ENCODE assay signal across 25 mouse cellular contexts in the genomic region with DNA sequence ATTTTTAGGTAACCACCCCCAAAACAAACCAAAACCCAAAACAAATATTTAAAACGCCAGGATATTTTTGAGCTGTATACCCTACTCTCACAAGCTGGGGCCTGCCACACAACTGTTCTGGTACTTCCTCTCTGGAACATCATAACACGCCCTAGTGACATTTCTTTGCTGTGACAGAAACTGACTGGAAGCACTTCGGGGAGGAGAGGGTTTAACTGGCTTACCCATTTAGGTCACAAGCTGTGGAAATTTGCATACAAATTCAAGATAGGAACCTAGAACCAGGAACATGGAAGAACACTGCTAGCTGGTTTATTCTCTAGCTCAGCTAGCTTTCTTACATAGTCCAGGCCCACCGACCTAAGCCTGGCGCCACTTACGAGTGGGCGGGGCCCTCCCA.
DNase-seq lines count a peak whose midpoint lies in the region; TF ChIP-seq lines count a peak whose summit lies in the region.
"Had no signal": no experiment of that assay in that cellular context is flagged by ENCODE, and none has a peak within 500 bp of the region (broad histone marks: within the 10 kb centered on the region; RNA-seq: fewer than 3 reads in every experiment).

No protein-coding gene starts in this region.

- no peak for TF ChIP-seq CTCF in MEL (IDR thresholded peaks at IDR 0.05 in 2 of 3, conservative IDR thresholded peaks at IDR 0.05 in 1 of 3; ENCODE audit: control insufficient read depth in 1 of 3, insufficient read depth in 1 of 3, low read depth in 2 of 3, low read length in 3 of 3, poor library complexity in 1 of 3, severe bottlenecking in 1 of 3)

- TF ChIP-seq POLR2A in MEL (IDR thresholded peaks at IDR 0.05; ENCODE audit: control insufficient read depth in 1 of 2, insufficient read depth in 1 of 2, low read depth in 1 of 2, low read length in 2 of 2, poor library complexity in 1 of 2): no peak

- peaks cover 0 to 14% of the 10 kb centered on the region in 2 experiments; a peak in 2 of 4 replicates for H3K36me3 ChIP-seq in MEL (ENCODE audit: control insufficient read depth in 1 of 2, insufficient read depth in 2 of 2, low read length in 2 of 2)
- no peaks in the 10 kb centered on the region for H3K36me3 ChIP-seq in splenic B cell, adult 2 months (ENCODE audit: control insufficient read depth, insufficient read depth, low read length, poor library complexity, severe bottlenecking)
- peaks cover 75% of the 10 kb centered on the region for H3K36me3 ChIP-seq in hindbrain, embryonic 10.5 days
- H3K36me3 ChIP-seq: heart, embryonic 10.5 days had no signal

- H3K4me1 ChIP-seq in MEL (ENCODE audit: control insufficient read depth in 1 of 2, insufficient read depth in 2 of 2, low read length in 2 of 2): peaks cover 8 to 12% of the 10 kb centered on the region in 2 experiments
- H3K4me1 ChIP-seq in hindbrain, embryonic 10.5 days (replicated peaks): no peaks in the 10 kb centered on the region
- H3K4me1 ChIP-seq: embryonic facial prominence, embryonic 10.5 days; embryonic facial prominence, embryonic 13.5 days; forebrain, embryonic 12.5 days; forebrain, embryonic 15.5 days; heart, embryonic 10.5 days; heart, embryonic 13.5 days; hindbrain, embryonic 12.5 days; hindbrain, embryonic 15.5 days had no signal

- TF ChIP-seq RAD21 in MEL (IDR thresholded peaks at IDR 0.05; ENCODE audit: low read depth, low read length): no peak

- DNase-seq in spleen, postnatal 36 days (ENCODE audit: low spot score in 2 of 2): peak; percentile 2 to 4
- DNase-seq in spleen, postnatal 14 days (ENCODE audit: low spot score in 2 of 2): no peak
- DNase-seq in B cell, adult 2 months: peak; percentile 7 to 12
- peak; percentile 53 for DNase-seq in MEL (ENCODE audit: low read depth, low spot score)
- DNase-seq in splenic B cell, adult 2 months (ENCODE audit: low read depth, low spot score): peak; percentile 56
- DNase-seq in hindbrain, embryonic 10.5 days (ENCODE audit: low spot score): no peak
- no peak for DNase-seq in cerebellum, adult 9-10 months
- DNase-seq: adrenal gland, adult 8-10 months; adrenal gland, postnatal 25 days; cerebellum, adult 18-20 months; cerebellum, adult 9-11 months; cerebellum, postnatal 25 days; gastrocnemius, postnatal 25 days; heart, adult 2 months; heart, postnatal 14 days; heart, postnatal 4 days had no signal

- H3K9ac ChIP-seq in MEL (ENCODE audit: control insufficient read depth, low read depth, low read length, poor library complexity, severe bottlenecking): no peak overlapping the region
- H3K9ac ChIP-seq: embryonic facial prominence, embryonic 13.5 days; forebrain, embryonic 12.5 days; forebrain, embryonic 15.5 days; heart, embryonic 13.5 days; hindbrain, embryonic 12.5 days; hindbrain, embryonic 15.5 days had no signal

- no peaks in the 10 kb centered on the region for H3K27me3 ChIP-seq in MEL (ENCODE audit: control insufficient read depth in 1 of 2, insufficient read depth in 2 of 2, low read length in 2 of 2)
- no peaks in the 10 kb centered on the region for H3K27me3 ChIP-seq in splenic B cell, adult 2 months (ENCODE audit: control insufficient read depth, insufficient read depth, low read length, poor library complexity, severe bottlenecking)
- no peaks in the 10 kb centered on the region for H3K27me3 ChIP-seq in hindbrain, embryonic 10.5 days (ENCODE audit: insufficient read depth, poor library complexity, severe bottlenecking)
- H3K27me3 ChIP-seq: embryonic facial prominence, embryonic 13.5 days; forebrain, embryonic 12.5 days; forebrain, embryonic 15.5 days; heart, embryonic 13.5 days; hindbrain, embryonic 12.5 days; hindbrain, embryonic 15.5 days had no signal

- H3K79me2 ChIP-seq in MEL (ENCODE audit: control insufficient read depth, insufficient read depth, low read length, poor library complexity): no peaks in the 10 kb centered on the region

- 78% methylated on average over 7 of the region's 7 CpGs for WGBS in hindbrain, embryonic 10.5 days

- H3K4me3 ChIP-seq in MEL (ENCODE audit: control insufficient read depth in 1 of 2, insufficient read depth in 1 of 2, low read depth in 2 of 2, low read length in 2 of 2): no peak overlapping the region
- no peak overlapping the region for H3K4me3 ChIP-seq in hindbrain, embryonic 10.5 days
- H3K4me3 ChIP-seq: embryonic facial prominence, embryonic 10.5 days; embryonic facial prominence, embryonic 13.5 days; erythroblast, embryonic 14.5 days; forebrain, embryonic 12.5 days; forebrain, embryonic 15.5 days; heart, adult 2 months; heart, embryonic 10.5 days; heart, embryonic 13.5 days; hindbrain, embryonic 12.5 days; hindbrain, embryonic 15.5 days had no signal

- no peak overlapping the region for H3K27ac ChIP-seq in MEL (ENCODE audit: control insufficient read depth, low read depth, low read length)
- H3K27ac ChIP-seq in hindbrain, embryonic 10.5 days: no peak overlapping the region
- H3K27ac ChIP-seq: embryonic facial prominence, embryonic 10.5 days; embryonic facial prominence, embryonic 13.5 days; forebrain, embryonic 12.5 days; forebrain, embryonic 15.5 days; heart, adult 2 months; heart, embryonic 10.5 days; heart, embryonic 13.5 days; hindbrain, embryonic 12.5 days; hindbrain, embryonic 15.5 days had no signal

- TF ChIP-seq EP300 in MEL (IDR thresholded peaks at IDR 0.05; ENCODE audit: low read depth in 1 of 2, low read length in 2 of 2): no peak

- H3K9me3 ChIP-seq in MEL (replicated peaks; ENCODE audit: insufficient read depth, low read length): no peaks in the 10 kb centered on the region
- H3K9me3 ChIP-seq in hindbrain, embryonic 10.5 days: no peaks in the 10 kb centered on the region
- H3K9me3 ChIP-seq: embryonic facial prominence, embryonic 10.5 days; embryonic facial prominence, embryonic 13.5 days; forebrain, embryonic 12.5 days; forebrain, embryonic 15.5 days; heart, embryonic 10.5 days; heart, embryonic 13.5 days; hindbrain, embryonic 12.5 days; hindbrain, embryonic 15.5 days had no signal

TF ChIP-seq in MEL, 35 proteins besides CTCF, POLR2A, EP300 and RAD21:
- TF ChIP-seq MAX (IDR thresholded peaks at IDR 0.05; ENCODE audit: low read length) (no peak), MAFK (IDR thresholded peaks at IDR 0.05; ENCODE audit: borderline replicate concordance, low read depth, low read length) (no peak), E2F4 (IDR thresholded peaks at IDR 0.05; ENCODE audit: borderline replicate concordance, low read depth, low read length) (no peak), POLR2AphosphoS2 (IDR thresholded peaks at IDR 0.05; ENCODE audit: low read length) (no peak), GABPA (IDR thresholded peaks at IDR 0.05; ENCODE audit: low read depth, low read length) (no peak), BHLHE40 (IDR thresholded peaks at IDR 0.05; ENCODE audit: borderline replicate concordance, low read depth, low read length) (no peak), USF2 (IDR thresholded peaks at IDR 0.05; ENCODE audit: borderline replicate concordance in 1 of 2, insufficient read depth in 1 of 2, low read depth in 1 of 2, low read length in 2 of 2) (no peak), KAT2A (conservative IDR thresholded peaks at IDR 0.05; ENCODE audit: low read depth, low read length) (no peak), RCOR1 (IDR thresholded peaks at IDR 0.05; ENCODE audit: low read depth, low read length) (no peak), MEF2A (IDR thresholded peaks at IDR 0.05; ENCODE audit: extremely low read depth, insufficient replicate concordance, low read depth, low read length, poor library complexity, severe bottlenecking) (no peak), CHD2 (IDR thresholded peaks at IDR 0.05; ENCODE audit: low read length) (no peak), GATA1 (IDR thresholded peaks at IDR 0.05; ENCODE audit: low read depth, low read length) (peak; percentile 8; the same call in 1 of the 2 replicates), ZMIZ1 (IDR thresholded peaks at IDR 0.05; ENCODE audit: low read depth, low read length) (no peak), ETS1 (IDR thresholded peaks at IDR 0.05; ENCODE audit: low read depth, low read length) (peak; percentile 39; the same call in 1 of the 2 replicates), ELF1 (IDR thresholded peaks at IDR 0.05; ENCODE audit: low read depth, low read length) (peak; percentile 31; the same call in 1 of the 2 replicates), SMC3 (IDR thresholded peaks at IDR 0.05; ENCODE audit: low read depth, low read length) (no peak), CHD1 (IDR thresholded peaks at IDR 0.05; ENCODE audit: low read depth, low read length) (no peak), MAZ (IDR thresholded peaks at IDR 0.05; ENCODE audit: low read depth, low read length) (no peak), JUND (IDR thresholded peaks at IDR 0.05; ENCODE audit: low read depth, low read length) (no peak), NRF1 (IDR thresholded peaks at IDR 0.05; ENCODE audit: insufficient read depth, low read depth, low read length, poor library complexity, severe bottlenecking) (no peak), TCF12 (IDR thresholded peaks at IDR 0.05; ENCODE audit: low read depth, low read length) (no peak), UBTF (IDR thresholded peaks at IDR 0.05; ENCODE audit: borderline replicate concordance, insufficient read depth, low read depth, low read length) (no peak), POLR2AphosphoS5 (IDR thresholded peaks at IDR 0.05; ENCODE audit: borderline replicate concordance, low read depth, low read length) (no peak), MYC (IDR thresholded peaks at IDR 0.05; ENCODE audit: low read depth, low read length) (no peak), SIN3A (IDR thresholded peaks at IDR 0.05; ENCODE audit: low read length) (peak; percentile 42; the same call in 1 of the 2 replicates), ZC3H11A (IDR thresholded peaks at IDR 0.05; ENCODE audit: low read depth, low read length) (no peak), NELFE (IDR thresholded peaks at IDR 0.05; ENCODE audit: low read depth, low read length) (no peak), TAL1 (IDR thresholded peaks at IDR 0.05; ENCODE audit: low read length) (no peak), USF1 (IDR thresholded peaks at IDR 0.05; ENCODE audit: low read depth, low read length) (peak; percentile 25; the same call in 1 of the 2 replicates), ZKSCAN1 (IDR thresholded peaks at IDR 0.05; ENCODE audit: low read depth, low read length) (no peak), HCFC1 (IDR thresholded peaks at IDR 0.05; ENCODE audit: low read depth, low read length) (no peak), MYB (IDR thresholded peaks at IDR 0.05; ENCODE audit: low read depth, low read length) (no peak), ZNF384 (IDR thresholded peaks at IDR 0.05; ENCODE audit: low read depth, low read length) (no peak), TBP (IDR thresholded peaks at IDR 0.05; ENCODE audit: low read depth, low read length) (no peak), MXI1 (IDR thresholded peaks at IDR 0.05; ENCODE audit: low read depth, low read length) (0 out of 2 replicates have a peak, but pooled peaks have one; percentile 32)

Comparison
In these comparisons a context has a peak if more than half of its experiments do, and no peak if none do; other contexts are left out.
1. DNase-seq: peak in spleen, postnatal 36 days (2 of 2), B cell, adult 2 months (2 of 2), MEL (single experiment) and splenic B cell, adult 2 months (single experiment); none in spleen, postnatal 14 days (0 of 2), hindbrain, embryonic 10.5 days (single experiment) and cerebellum, adult 9-10 months (single experiment).